Mouse (Mus musculus) lung, adult 18-20 months (tissue): Measurements from ENCODE around the gene Kcnj16.

ENCODE experiments used
- DNase-seq, 2 experiments: peaks; one replicate each; pipeline ENCODE4 v3.0.0; 2022; ENCODE audit warnings: mixed read lengths in 2 of 2

Kcnj16 gene

DNA sequence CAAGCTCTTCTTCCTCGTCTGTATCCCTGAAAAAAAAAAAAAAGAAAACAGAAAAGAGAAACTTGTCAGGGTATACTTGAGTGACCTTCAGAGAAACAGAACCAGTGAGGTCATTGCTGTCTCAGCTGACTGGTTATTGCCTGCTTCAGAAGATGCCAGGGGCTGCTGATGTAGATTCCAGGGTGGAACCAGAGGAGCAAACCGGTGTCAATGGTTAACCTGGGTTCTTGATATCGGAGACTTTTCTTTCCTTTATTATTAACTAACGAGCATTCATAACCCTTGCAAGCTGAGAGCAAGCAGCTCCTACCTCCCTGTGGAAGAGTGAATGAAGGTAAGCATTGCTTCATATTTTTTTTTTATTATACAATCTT, at the start of gene Kcnj16:
Gene Kcnj16, plus strand, starts transcription at position 272 of the 374 bp plus-strand sequence.
- DNase-seq = no peak

DNA sequence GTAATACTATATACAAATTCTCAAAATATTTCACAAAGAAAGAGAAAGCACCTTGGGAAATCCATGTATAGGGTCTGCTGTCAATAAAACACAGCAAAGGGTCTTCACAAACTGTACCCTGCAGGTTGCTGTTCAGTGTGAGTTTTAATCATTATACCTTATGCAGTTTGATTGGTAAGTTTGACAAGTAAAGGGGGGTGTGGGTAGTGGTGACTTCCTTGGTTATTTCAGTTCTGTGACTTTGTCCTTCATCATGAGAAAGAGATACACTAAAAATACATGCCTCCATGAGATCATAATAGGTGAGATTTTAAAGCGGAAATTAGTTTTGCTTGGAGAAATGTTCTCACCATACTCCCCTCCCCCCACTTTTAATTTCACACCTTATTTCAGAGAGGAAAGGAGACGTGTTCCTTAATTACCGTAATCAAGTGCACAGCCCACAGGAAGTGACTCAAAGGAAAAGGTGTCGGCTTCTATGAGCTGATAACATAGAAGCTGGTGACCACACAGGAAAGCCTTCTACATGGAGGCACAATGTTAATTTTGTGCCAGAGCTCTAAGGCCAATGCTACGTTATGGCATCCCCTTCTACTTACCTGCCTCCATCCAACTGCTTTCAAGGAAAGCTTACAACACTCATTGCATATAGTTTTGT, 48.9 kb upstream of the Kcnj16 start:
- DNase-seq = no peak

DNA sequence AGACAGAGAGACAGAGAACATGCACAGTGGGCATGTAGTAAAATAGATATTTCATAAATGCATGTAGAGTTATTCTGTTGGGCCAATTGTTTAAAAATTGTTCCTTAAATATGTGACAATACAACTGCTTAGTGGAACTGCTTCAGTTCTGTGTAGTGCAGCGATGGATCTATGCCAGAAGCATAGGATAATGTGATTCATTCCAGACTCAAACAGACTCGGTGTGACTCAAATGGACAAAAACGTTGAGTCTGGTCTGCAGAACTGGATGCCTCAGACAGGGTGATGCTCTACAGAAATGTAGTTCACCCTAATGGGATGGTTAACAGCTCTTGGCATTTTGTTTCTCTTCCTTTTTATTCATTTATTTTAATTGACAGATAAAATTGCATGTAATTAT, 32.1 kb upstream of the Kcnj16 start:
- DNase-seq = no peak

DNA sequence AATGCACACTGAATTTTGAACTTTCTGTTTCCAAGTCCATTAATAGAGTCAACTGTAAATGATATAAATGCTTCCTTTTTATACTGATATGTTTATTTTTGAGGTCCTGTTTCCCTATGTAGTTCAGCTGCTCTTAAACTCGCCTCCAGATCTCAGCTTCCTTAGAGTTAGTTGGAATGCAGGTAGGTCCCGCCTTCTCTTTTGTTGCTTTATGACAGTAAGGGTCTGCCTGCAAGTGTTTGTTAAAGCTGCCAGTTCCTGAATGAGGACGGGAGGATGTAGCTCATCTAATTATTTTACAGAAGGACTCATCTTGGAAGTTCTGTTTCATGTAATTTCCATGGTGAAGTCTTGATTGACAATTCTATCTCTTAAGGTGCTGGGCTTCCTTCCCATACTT, 25.6 kb upstream of the Kcnj16 start:
- DNase-seq = no peak

DNA sequence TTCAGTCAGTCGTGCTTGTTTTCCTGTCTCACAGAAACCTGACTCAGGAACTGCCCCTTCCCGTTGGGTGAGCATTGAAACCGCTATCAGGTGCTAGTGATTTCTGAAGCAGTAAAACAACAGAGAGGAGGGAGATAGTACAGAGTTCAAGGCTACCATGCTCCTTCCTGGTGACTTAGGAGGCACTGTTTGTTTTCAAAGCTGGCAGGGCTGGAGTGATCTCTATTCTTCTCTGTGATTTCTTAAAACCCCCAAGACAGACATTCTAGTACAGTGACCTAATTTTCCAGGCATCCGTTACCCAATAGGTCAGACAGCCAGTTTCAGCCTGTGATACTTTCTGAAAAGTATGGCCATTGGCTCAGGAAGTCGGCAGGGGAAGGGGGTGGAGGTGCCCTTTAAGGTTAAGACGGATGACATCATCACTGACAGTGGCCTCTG, 25.1 kb upstream of the Kcnj16 start:
- DNase-seq = peak in 1 of 2 experiments; percentile 18

DNA sequence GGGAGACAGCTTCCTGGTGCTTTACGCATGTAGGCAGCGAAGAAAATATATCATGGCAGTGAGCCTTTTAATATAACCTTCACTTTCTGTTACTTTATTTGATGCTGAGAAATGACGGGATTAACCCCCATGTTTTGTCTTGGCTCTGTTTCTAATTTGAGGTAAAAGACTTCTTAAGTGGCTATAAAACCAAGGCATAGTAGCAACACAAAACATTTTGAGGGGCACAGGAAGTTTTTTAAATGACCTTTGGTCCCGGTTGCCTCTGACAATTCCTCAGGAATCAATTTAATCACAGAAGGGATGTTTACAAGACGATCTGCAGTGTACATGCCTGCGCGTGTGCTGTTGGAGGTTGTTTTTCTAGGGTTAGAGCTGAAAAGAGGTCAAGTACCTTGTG, 11.2 kb upstream of the Kcnj16 start:
- no peak for DNase-seq

DNA sequence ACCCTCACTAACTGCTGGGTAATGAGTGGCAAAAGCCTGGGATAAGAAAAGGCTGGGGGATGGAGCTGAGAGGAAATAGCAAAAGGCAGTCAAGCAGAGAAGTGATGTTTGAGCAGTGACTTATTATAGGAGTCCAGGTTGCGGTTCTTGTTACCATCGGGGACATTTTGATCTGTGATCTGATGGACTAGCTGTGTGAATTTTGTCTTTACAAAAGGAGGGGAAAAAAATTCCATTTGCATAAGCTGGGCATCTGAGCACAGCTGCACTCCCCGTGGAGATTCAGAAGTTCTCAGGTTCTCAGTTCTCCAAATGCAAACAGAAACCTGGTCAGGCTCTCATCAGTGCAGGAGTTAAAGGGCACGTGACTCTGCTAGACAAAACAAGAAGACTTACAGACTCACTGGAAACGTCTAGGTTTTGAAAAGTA, 6.2 kb upstream of the Kcnj16 start:
- no peak for DNase-seq

DNA sequence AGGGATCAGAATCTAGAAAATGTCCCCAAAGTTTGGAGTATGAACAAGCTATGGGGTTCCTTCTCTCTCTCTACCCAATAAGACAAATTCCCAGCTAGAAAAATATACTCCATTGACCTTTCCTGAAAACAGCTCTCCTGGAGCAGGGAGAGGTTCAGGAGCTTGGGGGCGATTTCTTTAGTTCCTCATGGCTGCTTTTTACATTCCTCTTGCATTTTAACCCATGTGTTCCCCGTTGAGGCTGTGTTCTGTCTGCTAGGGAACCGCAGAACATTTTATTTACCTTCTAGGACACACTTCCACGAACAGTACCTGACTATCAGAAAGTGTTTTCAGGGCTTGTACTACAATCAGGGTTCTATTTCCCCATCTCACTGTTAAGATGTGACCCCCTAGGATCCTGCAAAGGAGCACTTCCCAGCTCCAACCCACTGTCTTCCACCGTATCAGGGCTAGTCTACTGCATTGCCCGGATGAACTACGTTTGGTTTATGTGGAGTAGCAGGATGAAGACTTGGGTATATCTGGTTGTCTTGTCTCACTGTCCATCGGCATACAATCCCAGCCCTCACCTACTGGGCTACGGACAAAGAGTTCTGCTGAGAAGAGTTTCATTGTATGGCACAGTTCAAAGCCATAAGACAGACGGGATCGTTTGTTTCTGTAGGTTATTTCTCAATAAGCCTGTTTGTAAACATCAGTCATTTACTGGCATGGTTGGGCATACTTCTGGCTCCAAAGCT, 643 bp upstream of the Kcnj16 start:
- no peak for DNase-seq

DNA sequence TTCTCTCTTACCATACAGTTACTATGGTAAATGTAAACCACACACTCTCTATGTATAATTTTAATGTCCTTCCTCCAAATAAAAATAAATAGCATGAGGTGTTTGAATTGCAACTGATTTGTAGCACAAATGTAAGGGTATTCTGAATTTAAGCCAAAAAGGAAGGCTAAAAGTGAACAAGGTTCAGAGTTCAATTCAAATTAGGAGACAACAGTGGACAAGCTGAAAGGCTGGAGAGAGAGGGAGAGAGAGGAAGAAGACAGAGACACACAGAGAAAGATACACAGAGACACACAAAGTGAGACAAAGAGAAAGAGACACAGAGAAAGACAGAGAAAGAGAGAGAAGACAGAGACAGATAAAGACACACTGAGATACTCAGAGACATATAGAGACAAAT, 1.1 kb downstream of the Kcnj16 start:
- DNase-seq = no peak

DNA sequence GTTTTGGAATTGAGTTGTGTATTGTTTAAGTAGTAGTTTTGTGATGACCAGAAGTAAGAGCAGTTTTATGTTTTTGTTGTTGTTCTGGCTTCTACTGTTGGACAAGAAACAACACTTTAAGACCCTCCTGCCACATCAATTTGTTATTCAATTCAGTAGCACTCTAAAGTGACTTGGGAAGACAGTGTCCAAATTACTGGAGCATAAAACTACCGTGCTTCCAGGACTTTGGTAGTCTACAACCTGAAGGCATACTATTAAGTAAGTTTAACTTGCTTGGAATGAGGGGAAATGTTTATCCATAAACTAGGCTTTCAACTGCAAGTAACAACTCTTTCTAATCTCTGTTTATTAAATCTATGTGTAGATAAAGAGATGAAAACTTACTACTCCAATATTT, 17.7 kb downstream of the Kcnj16 start:
- DNase-seq = no peak

DNA sequence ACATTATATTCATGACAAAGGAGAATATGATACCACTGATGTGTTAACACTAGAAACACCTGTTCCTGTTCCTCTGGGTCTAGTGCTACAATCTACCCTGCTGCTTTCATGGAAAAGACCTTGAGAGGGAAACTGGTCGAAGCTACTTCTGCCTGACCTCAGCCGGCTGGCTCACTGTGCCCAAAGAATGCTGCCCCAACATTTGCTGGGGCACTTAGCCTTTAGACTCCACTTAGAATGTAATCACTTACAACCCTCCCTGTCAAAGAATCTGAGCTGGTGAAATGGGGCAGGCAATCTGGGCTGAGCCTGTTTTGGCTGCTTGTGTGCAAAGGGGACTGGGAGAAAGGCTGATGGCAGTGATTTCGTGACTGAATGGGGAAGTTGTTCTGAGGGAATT, 18.1 kb downstream of the Kcnj16 start:
- DNase-seq = no peak

DNA sequence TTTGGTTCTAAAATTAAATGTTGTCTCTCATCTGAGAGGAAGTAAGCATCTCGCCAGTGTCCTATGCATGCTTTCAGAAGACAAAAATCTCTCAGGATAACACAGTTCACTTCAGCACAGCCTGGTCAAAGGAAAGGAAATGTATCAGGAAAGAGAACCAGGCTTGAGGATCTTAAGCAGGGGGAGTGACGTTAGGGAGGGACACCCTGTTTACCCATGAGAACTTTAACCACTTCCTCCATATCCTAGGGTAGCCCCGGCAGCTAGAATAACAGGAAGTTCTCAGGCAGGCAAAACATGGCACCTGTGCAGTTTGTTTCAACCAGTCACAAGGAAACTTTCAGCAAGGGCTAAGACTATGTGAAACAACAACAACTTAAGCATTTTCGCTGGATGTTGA, 25.8 kb downstream of the Kcnj16 start:
- peak; percentile 31 to 35 for DNase-seq

DNA sequence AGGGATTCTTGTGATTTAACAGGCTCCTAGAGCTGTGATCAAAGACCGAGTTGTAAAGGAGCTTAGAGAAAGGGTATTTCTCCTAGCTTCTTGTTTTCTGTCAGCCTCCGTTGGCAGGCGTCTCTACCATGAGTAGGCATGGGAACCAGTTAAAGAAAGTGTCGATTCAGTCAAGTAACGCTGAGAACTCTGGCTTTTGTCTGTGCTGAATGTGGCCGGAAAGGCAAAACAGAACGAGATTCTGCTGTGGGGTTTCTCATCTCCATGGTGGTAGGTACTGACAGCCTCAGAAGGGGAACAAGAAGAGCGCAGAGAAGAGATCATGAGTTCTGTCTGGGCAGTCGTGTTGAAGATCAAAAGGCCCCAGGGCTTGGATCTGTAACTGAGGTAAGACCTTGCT, 29.4 kb downstream of the Kcnj16 start:
- no peak for DNase-seq

DNA sequence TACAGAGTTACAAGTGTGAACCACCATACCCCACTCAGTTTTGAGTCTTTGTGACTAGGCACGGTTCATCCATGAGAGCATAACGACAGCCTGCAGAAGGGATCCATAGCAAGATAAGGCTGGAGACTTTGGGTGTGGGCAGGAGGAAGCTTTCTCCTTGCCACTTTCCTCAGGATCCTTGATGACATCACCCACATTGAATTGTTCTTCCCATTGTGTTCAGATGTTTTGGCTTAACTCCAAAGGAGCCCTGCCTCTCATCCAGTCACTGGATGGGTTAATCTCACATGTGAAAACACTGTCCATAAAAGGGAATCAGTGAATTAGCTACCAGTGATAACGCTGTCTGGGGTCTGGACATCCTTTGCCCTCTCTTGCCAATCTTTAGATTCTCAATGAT, 37.3 kb downstream of the Kcnj16 start:
- DNase-seq = no peak

DNA sequence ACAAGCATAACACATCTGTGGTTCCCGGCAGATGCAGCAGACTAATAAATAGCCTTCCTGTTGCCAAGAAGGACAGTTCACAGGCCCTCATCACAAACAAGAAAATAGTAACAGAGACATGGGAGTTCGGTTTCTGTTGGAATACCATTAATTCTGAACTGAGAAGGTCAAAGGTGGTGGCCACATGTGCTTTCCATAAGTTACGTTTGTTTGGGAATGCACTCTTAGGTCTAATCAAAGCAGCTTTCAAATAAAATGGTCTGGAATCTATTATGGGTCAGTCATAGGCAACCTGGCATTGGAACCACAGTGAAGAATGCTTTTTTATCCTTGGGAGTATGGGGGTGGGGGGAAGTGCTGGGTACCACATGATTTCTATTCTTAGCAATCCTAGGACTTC, 41.6 kb downstream of the Kcnj16 start:
- no peak for DNase-seq

DNA sequence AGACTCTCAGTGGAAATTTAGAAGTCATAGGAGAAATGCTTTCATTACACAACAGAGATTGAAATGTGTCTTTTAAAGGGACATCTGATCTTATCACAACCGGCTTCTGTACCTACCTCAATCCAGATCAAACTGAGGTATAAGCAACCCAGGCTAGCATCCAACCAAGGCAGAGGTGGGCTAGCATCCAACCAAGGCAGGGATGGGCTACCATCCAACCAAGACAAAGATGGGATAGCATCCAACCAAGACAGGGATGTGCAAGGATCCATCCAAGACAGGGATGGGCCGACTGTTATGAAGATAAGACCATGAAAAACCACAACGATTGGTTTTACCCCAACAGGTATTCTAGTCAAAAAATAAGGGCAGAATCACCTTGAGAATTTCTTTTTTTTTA, 48.4 kb downstream of the Kcnj16 start:
- no peak for DNase-seq

DNA sequence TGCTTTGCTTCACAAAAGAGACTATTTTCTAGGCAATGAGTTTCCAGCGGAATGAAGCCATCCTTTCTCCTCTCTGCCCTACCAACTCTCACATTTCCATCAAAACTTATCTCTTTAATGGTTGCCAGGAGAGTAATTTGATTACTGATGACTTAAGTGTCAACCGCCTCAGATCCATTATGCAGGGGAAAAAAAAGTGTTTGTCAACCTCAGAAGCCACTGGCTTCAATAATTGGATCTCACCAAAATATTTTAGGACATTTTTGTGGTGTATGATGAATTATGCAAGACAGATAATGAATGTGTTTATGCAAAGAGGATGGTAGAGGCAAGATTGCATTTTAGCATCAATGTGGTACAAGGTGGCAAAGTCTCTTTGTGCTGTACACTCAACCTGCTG, 52.4 kb downstream of the Kcnj16 start:
- DNase-seq = no peak

DNA sequence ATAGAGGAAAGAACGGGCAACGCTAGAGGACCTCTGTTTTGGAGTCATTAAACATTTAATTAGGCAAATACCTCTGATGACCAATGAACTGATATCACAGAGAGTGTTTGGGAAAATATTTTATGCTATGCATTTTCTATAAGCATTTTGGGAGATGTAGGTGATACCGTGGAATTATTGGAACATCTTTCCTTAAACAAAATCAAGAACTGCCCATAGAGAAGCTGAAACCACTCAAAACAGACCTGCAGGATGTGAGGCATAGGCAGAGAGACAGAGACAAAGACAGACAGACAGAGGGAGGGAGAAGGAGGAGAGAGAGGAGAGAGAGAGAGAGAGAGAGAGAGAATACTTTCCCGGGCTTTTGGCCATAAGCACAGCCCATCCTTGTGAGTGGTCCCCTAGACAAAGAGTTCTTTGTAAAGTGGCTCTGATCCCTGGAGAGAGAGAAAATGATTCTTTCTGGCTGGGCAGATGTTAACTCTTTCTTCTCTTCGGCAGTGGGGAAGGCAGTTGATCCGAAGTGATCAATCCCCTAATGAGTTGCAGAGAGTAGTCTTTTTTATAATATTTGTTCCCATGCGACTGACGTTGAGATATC, 54.9 kb downstream of the Kcnj16 start:
- DNase-seq = no peak

DNA sequence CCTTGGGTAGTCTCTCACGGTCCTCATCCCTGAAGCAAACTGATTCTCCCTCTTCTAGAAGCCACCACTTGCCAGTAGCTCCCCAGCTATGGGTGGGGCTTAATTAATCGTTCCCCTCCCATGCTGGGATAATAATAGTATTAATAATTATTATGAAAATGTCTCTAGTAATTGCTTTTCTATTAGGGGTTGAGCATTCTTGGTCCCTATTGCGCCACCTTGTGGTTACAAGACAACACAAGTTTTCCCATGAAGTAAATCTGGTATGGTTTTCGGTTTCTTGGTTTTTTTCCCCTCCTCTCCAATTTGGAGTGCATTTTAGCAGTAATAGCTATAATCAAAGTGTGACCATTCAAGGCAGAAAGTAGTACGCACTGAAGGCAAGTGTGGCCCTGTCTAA, 74.3 kb downstream of the Kcnj16 start:
- DNase-seq = peak in 1 of 2 experiments; percentile 8

DNA sequence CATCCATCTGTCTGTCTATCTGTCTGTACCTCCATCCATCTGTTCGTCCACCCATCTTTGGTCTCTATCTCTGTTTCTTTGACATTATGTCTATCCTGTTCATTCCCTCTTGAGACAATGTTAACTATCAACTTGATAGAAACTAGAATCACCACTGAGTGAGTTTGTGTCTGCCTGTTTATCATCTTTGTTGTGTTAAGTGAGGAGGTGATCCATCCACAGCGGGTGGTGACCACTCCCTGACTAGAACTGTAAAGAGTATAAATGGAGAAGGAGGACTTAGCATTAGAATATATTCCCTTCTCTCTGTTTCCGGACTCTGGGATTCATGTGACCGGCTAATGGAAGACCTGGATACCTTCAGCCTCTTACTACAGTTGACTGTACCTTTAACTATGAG, 75.5 kb downstream of the Kcnj16 start:
- DNase-seq = no peak

DNA sequence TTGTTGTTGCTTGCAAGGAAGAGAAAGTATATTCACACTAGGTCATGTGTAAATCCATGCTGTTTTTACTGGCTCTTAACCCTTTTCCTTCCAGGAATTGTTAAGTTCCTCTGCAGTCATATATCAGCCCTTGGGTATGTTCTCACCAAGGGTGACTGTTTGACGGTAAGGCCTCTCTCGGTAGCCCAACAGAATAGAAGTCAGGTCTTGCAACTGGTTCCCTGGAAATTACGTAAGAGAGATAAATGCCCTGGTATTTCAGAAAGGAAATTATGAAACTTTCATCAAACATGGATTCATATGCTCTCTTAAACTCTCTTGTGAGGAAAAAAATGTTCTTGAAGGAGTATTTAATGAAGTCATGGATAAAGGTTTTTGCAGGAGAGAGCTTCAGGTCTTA, 86.4 kb downstream of the Kcnj16 start:
- no peak for DNase-seq

DNA sequence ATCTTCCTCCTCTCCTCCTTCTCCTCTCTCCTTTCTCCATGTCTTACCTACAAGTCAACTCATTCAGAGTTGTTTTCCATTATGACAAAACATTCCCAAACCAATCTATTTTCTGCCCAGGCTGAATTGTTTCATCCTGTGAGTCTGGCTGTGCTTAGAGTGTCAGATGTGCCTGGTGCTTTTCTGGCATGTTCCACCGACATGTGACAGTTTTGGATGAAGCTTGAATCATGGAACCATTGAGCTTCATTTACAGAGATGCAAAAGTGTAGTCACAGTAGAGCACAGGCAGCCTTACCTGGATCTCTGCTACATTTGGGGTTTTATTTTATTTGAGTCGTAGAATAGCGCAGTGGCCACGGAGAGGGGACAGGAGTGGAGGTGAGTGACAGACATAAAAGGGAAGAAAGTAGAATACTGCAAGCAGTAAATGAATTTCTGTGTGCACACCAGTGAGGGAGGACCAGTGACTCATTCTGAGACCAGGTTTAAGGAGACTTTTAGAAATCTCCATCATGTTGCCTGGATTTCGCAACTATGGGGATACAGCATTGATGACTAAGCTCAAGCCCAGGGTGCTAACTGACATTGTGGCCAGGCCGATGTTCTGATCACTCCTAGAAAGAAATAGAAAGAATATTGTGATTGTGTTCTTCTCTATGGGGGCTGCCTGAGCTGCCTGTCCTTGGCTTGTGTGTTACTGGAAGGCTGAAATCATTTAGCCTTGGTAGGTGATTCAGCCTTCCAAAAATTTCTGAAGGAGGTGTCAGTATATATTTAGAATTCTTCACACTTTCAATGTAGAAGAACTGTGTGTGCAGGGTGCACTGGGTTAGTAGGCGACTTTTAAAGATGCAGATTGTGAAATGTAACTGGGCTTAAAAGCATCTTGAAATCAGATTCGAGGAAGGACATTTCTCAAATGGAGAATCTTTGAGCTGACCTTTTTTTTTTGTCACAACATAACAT, 87.3 kb downstream of the Kcnj16 start:
- DNase-seq = no peak

DNA sequence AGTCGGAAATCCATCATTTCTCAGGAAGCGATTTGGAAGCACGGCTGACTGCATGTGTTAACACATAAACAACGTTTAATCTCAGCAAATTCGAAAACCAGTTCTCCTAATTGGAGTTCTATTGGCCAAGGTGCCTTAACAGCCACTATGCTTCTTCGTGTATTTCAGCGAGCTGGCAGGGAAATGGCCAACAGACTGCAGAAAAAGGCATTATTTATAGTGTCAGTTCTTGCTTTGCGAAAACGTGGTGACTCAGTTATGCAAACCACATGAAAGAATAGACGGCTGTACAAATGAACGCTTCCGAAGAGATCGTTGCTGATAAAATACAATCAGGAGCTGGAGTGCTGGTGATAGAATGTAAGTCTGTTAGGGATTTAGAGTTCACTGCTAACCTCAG, 88.2 kb downstream of the Kcnj16 start:
- no peak for DNase-seq
